Mouse (Mus musculus) heart, postnatal 0 days (tissue): ENCODE data around the gene Egfr.

Experiments used
- CTCF ChIP-seq: IDR thresholded peaks from 2 replicates; pipeline ENCODE4 v1.5.1; 2016; ENCODE audit warnings: antibody characterized with exemption, control low read depth, low read depth
- EP300 ChIP-seq: IDR thresholded peaks from 2 replicates; pipeline ENCODE4 v1.6.1; 2016; ENCODE audit warnings: antibody characterized with exemption, low read depth

DNA sequence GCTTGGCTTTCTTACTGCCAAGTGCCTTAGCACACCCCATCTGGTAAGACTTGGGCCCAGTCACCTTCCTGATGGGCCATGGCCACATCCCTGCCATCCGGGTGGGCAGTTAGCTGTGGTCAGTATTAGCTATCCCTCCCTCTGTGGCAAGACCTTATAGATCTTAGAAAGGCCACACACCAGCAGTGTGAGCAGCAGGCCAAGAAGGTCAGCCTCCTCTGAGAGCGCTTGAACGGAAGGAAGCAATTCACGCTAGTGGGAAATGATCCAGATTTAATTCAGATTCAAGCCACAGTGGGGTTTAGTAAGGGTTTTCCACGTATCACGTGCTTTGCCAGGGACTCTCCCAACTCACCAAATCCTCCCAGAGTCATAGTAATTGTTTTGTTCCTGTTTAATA lies 96.9 kb downstream of the Egfr start:
- no peak for TF ChIP-seq CTCF
- no peak for TF ChIP-seq EP300
